Mouse (Mus musculus) kidney, adult 2 months (tissue): ENCODE data around the gene Tex21. TPM values are rescaled to one million over a fixed set of nuclear protein-coding genes. Genes with fewer than 3 reads are reported as not detected.
A peak's percentile ranks its signal among the peaks of the same experiment; 100 is the strongest.

ENCODE experiments used
- DNase-seq: peaks from one replicate; pipeline ENCODE4 v3.0.0; 2021
- H3K27ac ChIP-seq: fragments of 200-500 bp; 2 replicates; pipeline ENCODE4 v1.5.1; 2012; ENCODE audit warnings: low read depth, low read length, control low read depth, inconsistent platforms; ENCODE audit not compliant: insufficient read depth
- H3K27me3 ChIP-seq: fragments of 200-500 bp; replicated peaks from 2 replicates; pipeline ENCODE4 v1.6.1; 2012; ENCODE audit warnings: mild to moderate bottlenecking, moderate library complexity, low read length, inconsistent platforms; ENCODE audit not compliant: control insufficient read depth, insufficient read depth
- H3K36me3 ChIP-seq: fragments of 200-500 bp; 2 replicates; pipeline ENCODE4 v1.6.1; 2012; ENCODE audit warnings: mild to moderate bottlenecking, moderate library complexity, low read length, inconsistent platforms; ENCODE audit not compliant: control insufficient read depth, insufficient read depth
- H3K4me1 ChIP-seq: fragments of 200-500 bp; 2 replicates; pipeline ENCODE4 v1.6.1; 2011; ENCODE audit warnings: low read length; ENCODE audit not compliant: control insufficient read depth, insufficient read depth
- H3K4me3 ChIP-seq: fragments of 200-500 bp; 2 replicates; pipeline ENCODE4 v1.5.1; 2011; ENCODE audit warnings: mild to moderate bottlenecking, low read depth, low read length, control low read depth; ENCODE audit not compliant: insufficient read depth
- CTCF ChIP-seq: fragments of 200-500 bp; conservative IDR thresholded peaks from 2 replicates; pipeline ENCODE4 v1.5.1; 2011; ENCODE audit warnings: low read depth, mild to moderate bottlenecking, control low read depth, low read length, moderate library complexity, mixed read lengths; ENCODE audit not compliant: insufficient read depth, insufficient read length
- POLR2A ChIP-seq: fragments of 200-500 bp; IDR thresholded peaks from one replicate; pipeline ENCODE4 v1.6.1; 2011; ENCODE audit warnings: low read depth, low read length, control low read depth
- WGBS: fragments of 180-500 bp; shearing (Covaris S2); methylation state at CpG from one replicate; pipeline ENCODE4 v1.1.7; 2018; 5-methylcytosine and 5-hydroxymethylcytosine counted together
- polyA plus RNA-seq: library from polyadenylated mRNA; depleted of rRNA; stranded (reverse); fragments of >200 nt; gene quantifications from 2 replicates; pipeline ENCODE4 v1.2.3, GENCODE M21; 2012

Tex21 gene
- polyA plus RNA-seq, 1 experiment, result 0.11 TPM

- no peak for DNase-seq
- 84% methylated on average over 3 of the region's 3 CpGs for WGBS
- Histone ChIP-seq H3K27ac (no peak overlapping the region), H3K27me3 (no peaks in the 10 kb centered on the region), H3K4me3 (no peak overlapping the region), H3K36me3 (no peaks in the 10 kb centered on the region), H3K4me1 (peaks cover 14% of the 10 kb centered on the region; the same call in 1 of the 2 replicates)
- no peak for TF ChIP-seq POLR2A
- TF ChIP-seq CTCF, result no peak
These were observed 14.1 kb upstream of the Tex21 start for GRCm38 (mm10) chr12:76260673-76261072.

- Histone ChIP-seq H3K27ac (peak overlapping the region; percentile 90), H3K27me3 (no peaks in the 10 kb centered on the region), H3K36me3 (no peaks in the 10 kb centered on the region), H3K4me3 (peak overlapping the region; percentile 62), H3K4me1 (peaks cover 8% of the 10 kb centered on the region; the same call in 1 of the 2 replicates)
- WGBS, result 14% methylated on average over 17 of the region's 17 CpGs
- no peak for TF ChIP-seq POLR2A
- TF ChIP-seq CTCF, result no peak
- DNase-seq, result peak; percentile 81
These were observed 9.7 kb upstream of the Tex21 start for GRCm38 (mm10) chr12:76256114-76256843.

GRCm38 (mm10) chr12:76255499-76255875 lies 8.9 kb upstream of the Tex21 start:
- peak overlapping the region; percentile 90 for H3K27ac ChIP-seq
- H3K4me3 ChIP-seq, result peak overlapping the region; percentile 62
- H3K4me1 ChIP-seq, result peaks cover 8% of the 10 kb centered on the region; the same call in 1 of the 2 replicates
- DNase-seq, result peak; percentile 59
- TF ChIP-seq POLR2A, result no peak
- TF ChIP-seq CTCF, result no peak
- no peaks in the 10 kb centered on the region for H3K36me3 ChIP-seq
- 0% methylated on average over 11 of the region's 11 CpGs for WGBS
- no peaks in the 10 kb centered on the region for H3K27me3 ChIP-seq

GRCm38 (mm10) chr12:76254725-76255498 lies 8.4 kb upstream of the Tex21 start, which contains the start of gene Mthfd1:
Gene Mthfd1 (plus strand): TSS chr12:76255298.
- H3K27ac ChIP-seq, result peak within 1 kb of the TSS; percentile 90
- TF ChIP-seq POLR2A, result peak; percentile 26
- TF ChIP-seq CTCF, result no peak
- H3K36me3 ChIP-seq, result no peaks in the 10 kb centered on the region
- H3K4me1 ChIP-seq, result peaks cover 8% of the 10 kb centered on the region; the same call in 1 of the 2 replicates
- no peaks in the 10 kb centered on the region for H3K27me3 ChIP-seq
- WGBS, result 2% methylated on average over 43 of the region's 43 CpGs
- DNase-seq, result peak; percentile 99
- peak within 1 kb of the TSS; percentile 62 for H3K4me3 ChIP-seq

- no peak overlapping the region for H3K4me3 ChIP-seq
These were observed 7.4 kb upstream of the Tex21 start for GRCm38 (mm10) chr12:76253991-76254390.

GRCm38 (mm10) chr12:76253591-76253990 lies 7.0 kb upstream of the Tex21 start:
- no peak for DNase-seq
- Histone ChIP-seq H3K27ac (peak overlapping the region; percentile 90; the same call in 1 of the 2 replicates), H3K4me1 (peaks cover 8% of the 10 kb centered on the region; the same call in 1 of the 2 replicates), H3K4me3 (no peak overlapping the region), H3K36me3 (no peaks in the 10 kb centered on the region), H3K27me3 (no peaks in the 10 kb centered on the region)
- no peak for TF ChIP-seq CTCF
- no peak for TF ChIP-seq POLR2A
- 88% methylated on average over 2 of the region's 2 CpGs for WGBS

More at GRCm38 (mm10) chr12:76253991-76254390, 7.4 kb upstream of the Tex21 start:
- Histone ChIP-seq H3K4me1 (peaks cover 8% of the 10 kb centered on the region; the same call in 1 of the 2 replicates), H3K27me3 (no peaks in the 10 kb centered on the region), H3K36me3 (no peaks in the 10 kb centered on the region), H3K27ac (peak overlapping the region; percentile 90)
- DNase-seq, result no peak
- WGBS, result 61% methylated on average over 8 of the region's 8 CpGs
- TF ChIP-seq CTCF, result no peak
- TF ChIP-seq POLR2A, result no peak

GRCm38 (mm10) chr12:76253090-76253489 lies 6.5 kb upstream of the Tex21 start:
- H3K36me3 ChIP-seq, result no peaks in the 10 kb centered on the region
- 78% methylated on average over 1 of the region's 1 CpGs for WGBS
- TF ChIP-seq CTCF (no peak), POLR2A (no peak)
- peaks cover 5% of the 10 kb centered on the region; the same call in 1 of the 2 replicates for H3K4me1 ChIP-seq
- no peak for DNase-seq
- no peaks in the 10 kb centered on the region for H3K27me3 ChIP-seq
- H3K27ac ChIP-seq, result no peak overlapping the region
- no peak overlapping the region for H3K4me3 ChIP-seq
